Comparison of ENCODE assay signal across 11 mouse cellular contexts in genomic region chr11:94944295-94944694, GRCm38 (mm10). TPM values are rescaled to one million over a fixed set of nuclear protein-coding genes. Genes with fewer than 3 reads are reported as not detected.
DNase-seq lines count a peak whose midpoint lies in the region; ATAC-seq and TF ChIP-seq lines count a peak whose summit lies in the region.
"Had no signal": no experiment of that assay in that cellular context is flagged by ENCODE, and none has a peak within 500 bp of the region (broad histone marks: within the 10 kb centered on the region; RNA-seq: fewer than 3 reads in every experiment).

No protein-coding gene starts in this region.

- no peaks in the 10 kb centered on the region for H3K27me3 ChIP-seq in cerebellum, adult 2 months (ENCODE audit: control insufficient read depth, insufficient read depth, low read length)
- no peaks in the 10 kb centered on the region for H3K27me3 ChIP-seq in kidney, embryonic 16.5 days (ENCODE audit: insufficient read depth, low read length)
- no peaks in the 10 kb centered on the region for H3K27me3 ChIP-seq in ES-Bruce4 (ENCODE audit: control insufficient read depth, insufficient read depth, low read length, poor library complexity, severe bottlenecking)
- H3K27me3 ChIP-seq in liver, postnatal 0 days (ENCODE audit: insufficient read depth, low read length) = peaks cover 14% of the 10 kb centered on the region
- peaks cover 45% of the 10 kb centered on the region for H3K27me3 ChIP-seq in forebrain, embryonic 12.5 days
- H3K27me3 ChIP-seq: limb, embryonic 12.5 days had no signal

- no peaks in the 10 kb centered on the region for H3K4me1 ChIP-seq in cerebellum, adult 2 months (ENCODE audit: control insufficient read depth, insufficient read depth, low read length)
- no peaks in the 10 kb centered on the region for H3K4me1 ChIP-seq in kidney, embryonic 16.5 days (ENCODE audit: insufficient read depth, low read length)
- H3K4me1 ChIP-seq in ES-Bruce4 (ENCODE audit: control insufficient read depth, insufficient read depth, low read length) = no peaks in the 10 kb centered on the region
- no peaks in the 10 kb centered on the region for H3K4me1 ChIP-seq in liver, postnatal 0 days (ENCODE audit: insufficient read depth)
- no peaks in the 10 kb centered on the region for H3K4me1 ChIP-seq in forebrain, embryonic 12.5 days
- H3K4me1 ChIP-seq: limb, embryonic 12.5 days had no signal

- H3K4me2 ChIP-seq in kidney, embryonic 16.5 days (replicated peaks; ENCODE audit: low read depth, low read length) = no peak overlapping the region
- no peak overlapping the region for H3K4me2 ChIP-seq in liver, postnatal 0 days (ENCODE audit: low read depth, low read length)
- no peak overlapping the region for H3K4me2 ChIP-seq in forebrain, embryonic 12.5 days
- H3K4me2 ChIP-seq: limb, embryonic 12.5 days; midbrain, embryonic 11.5 days had no signal

- TF ChIP-seq CTCF in cerebellum, adult 2 months (IDR thresholded peaks at IDR 0.05; ENCODE audit: borderline replicate concordance, insufficient read depth, low read depth, low read length) = peak; percentile 40; the same call in 1 of the 2 replicates
- TF ChIP-seq CTCF in ES-Bruce4 (IDR thresholded peaks at IDR 0.05; ENCODE audit: low read depth, low read length) = peak; percentile 56
- TF ChIP-seq CTCF in liver, postnatal 0 days (IDR thresholded peaks at IDR 0.05; ENCODE audit: low read depth) = peak; percentile 26

- no peak overlapping the region for H3K27ac ChIP-seq in cerebellum, adult 2 months (ENCODE audit: insufficient read depth, low read length)
- peak overlapping the region; percentile 37; the same call in 1 of the 2 replicates for H3K27ac ChIP-seq in kidney, embryonic 16.5 days (ENCODE audit: low read length)
- H3K27ac ChIP-seq in ES-Bruce4 (ENCODE audit: insufficient read depth, low read length) = no peak overlapping the region
- H3K27ac ChIP-seq in liver, postnatal 0 days (ENCODE audit: low read depth) = no peak overlapping the region
- no peak overlapping the region for H3K27ac ChIP-seq in forebrain, embryonic 12.5 days
- H3K27ac ChIP-seq: limb, embryonic 12.5 days had no signal

- no peak overlapping the region for H3K9ac ChIP-seq in kidney, embryonic 16.5 days (replicated peaks; ENCODE audit: low read length)
- H3K9ac ChIP-seq in ES-Bruce4 (ENCODE audit: low read depth, poor library complexity, severe bottlenecking) = no peak overlapping the region
- no peak overlapping the region for H3K9ac ChIP-seq in liver, postnatal 0 days (replicated peaks)
- no peak overlapping the region for H3K9ac ChIP-seq in forebrain, embryonic 12.5 days
- H3K9ac ChIP-seq: limb, embryonic 12.5 days had no signal

- DNase-seq in cerebellum, adult 2 months = no peak
- DNase-seq in cerebellum, postnatal 4 days (ENCODE audit: low spot score in 2 of 2) = no peak
- no peak for DNase-seq in kidney, adult 11 months
- DNase-seq in liver, postnatal 0 days = no peak
- no peak for DNase-seq in T-cell, adult 2 months (ENCODE audit: low spot score)

- TF ChIP-seq EP300 in ES-Bruce4 (IDR thresholded peaks at IDR 0.05; ENCODE audit: insufficient read depth, low read depth, low read length) = no peak
- TF ChIP-seq EP300 in liver, postnatal 0 days (IDR thresholded peaks at IDR 0.05; ENCODE audit: low read depth) = no peak

- H3K9me3 ChIP-seq in kidney, embryonic 16.5 days (ENCODE audit: low read length) = no peaks in the 10 kb centered on the region
- H3K9me3 ChIP-seq in ES-Bruce4 (replicated peaks; ENCODE audit: control insufficient read depth, insufficient read depth, low read length, poor library complexity, severe bottlenecking) = no peaks in the 10 kb centered on the region
- H3K9me3 ChIP-seq in liver, postnatal 0 days (ENCODE audit: low read length) = no peaks in the 10 kb centered on the region
- H3K9me3 ChIP-seq in forebrain, embryonic 12.5 days = no peaks in the 10 kb centered on the region
- H3K9me3 ChIP-seq: limb, embryonic 12.5 days had no signal

- H3K36me3 ChIP-seq in kidney, embryonic 16.5 days (ENCODE audit: insufficient read depth, low read length) = peaks cover 25% of the 10 kb centered on the region; the same call in 1 of the 2 replicates
- H3K36me3 ChIP-seq in ES-Bruce4 (ENCODE audit: control insufficient read depth, insufficient read depth, low read length, poor library complexity, severe bottlenecking) = no peaks in the 10 kb centered on the region
- H3K36me3 ChIP-seq in liver, postnatal 0 days (replicated peaks; ENCODE audit: insufficient read depth, low read length) = no peaks in the 10 kb centered on the region
- no peaks in the 10 kb centered on the region for H3K36me3 ChIP-seq in forebrain, embryonic 12.5 days (replicated peaks)

- WGBS in cerebellum, adult 2 months = 37% methylated on average over 8 of the region's 8 CpGs
- 22% methylated on average over 8 of the region's 8 CpGs for WGBS in kidney, embryonic 16.5 days
- 21% methylated on average over 8 of the region's 8 CpGs for WGBS in liver, postnatal 0 days (ENCODE audit: insufficient replicate concordance)
- 20% methylated on average over 8 of the region's 8 CpGs for WGBS in forebrain, embryonic 12.5 days

- no peak overlapping the region for H3K4me3 ChIP-seq in cerebellum, adult 2 months (replicated peaks; ENCODE audit: insufficient read depth, low read depth, low read length)
- H3K4me3 ChIP-seq in kidney, embryonic 16.5 days (ENCODE audit: low read length) = no peak overlapping the region
- no peak overlapping the region for H3K4me3 ChIP-seq in ES-Bruce4 (ENCODE audit: low read depth, low read length)
- no peak overlapping the region for H3K4me3 ChIP-seq in liver, postnatal 0 days (ENCODE audit: low read depth, low read length)
- H3K4me3 ChIP-seq in forebrain, embryonic 12.5 days (replicated peaks) = no peak overlapping the region
- H3K4me3 ChIP-seq: limb, embryonic 12.5 days had no signal

- no peak for ATAC-seq in kidney, embryonic 16.5 days (ENCODE audit: low FRiP score, low TSS enrichment)
- no peak for ATAC-seq in liver, postnatal 0 days
- ATAC-seq in forebrain, embryonic 12.5 days (ENCODE audit: low FRiP score) = no peak

- no peak for TF ChIP-seq POLR2A in cerebellum, adult 2 months (IDR thresholded peaks at IDR 0.05; ENCODE audit: borderline replicate concordance, insufficient read depth, low read length)
- TF ChIP-seq POLR2A in ES-Bruce4 (IDR thresholded peaks at IDR 0.05; ENCODE audit: insufficient read depth, low read length) = no peak

RNA-seq across cellular contexts. Expression of gene Col1a1, which starts 8.3 kb away (rescaled TPM):
- polyA plus RNA-seq in cerebellum, adult 2 months (2012; rRNA removed) = 4.5 and 5.5 TPM in 2 replicates
- 869 and 941 TPM in 2 replicates for polyA plus RNA-seq in kidney, embryonic 16.5 days (2015; fragmentation: Nextera tagmentation; extraction: Ambion mirVana)
- polyA plus RNA-seq in ES-Bruce4 (2011; ENCODE audit: insufficient read depth, insufficient read length, low read depth, missing spikeins) = 17.1 and 18.1 TPM in 2 replicates
- 29.8 and 37.8 TPM in 2 replicates for polyA plus RNA-seq in liver, postnatal 0 days (2015; fragmentation: Nextera tagmentation; extraction: Ambion mirVana)
- 208 and 267 TPM in 2 replicates for polyA plus RNA-seq in forebrain, embryonic 12.5 days (2016; fragmentation: Nextera tagmentation; extraction: Ambion mirVana)

RNA-seq across cellular contexts. Expression of gene Hils1, which starts 23.1 kb away (rescaled TPM):
- polyA plus RNA-seq in cerebellum, adult 2 months (2012; rRNA removed) = not detected in 2 replicates
- polyA plus RNA-seq in kidney, embryonic 16.5 days (2015; fragmentation: Nextera tagmentation; extraction: Ambion mirVana) = not detected in 2 replicates
- not detected in 2 replicates for polyA plus RNA-seq in ES-Bruce4 (2011; ENCODE audit: insufficient read depth, insufficient read length, low read depth, missing spikeins)
- polyA plus RNA-seq in liver, postnatal 0 days (2015; fragmentation: Nextera tagmentation; extraction: Ambion mirVana) = not detected in 2 replicates
- polyA plus RNA-seq in forebrain, embryonic 12.5 days (2016; fragmentation: Nextera tagmentation; extraction: Ambion mirVana) = not detected in 2 replicates
- polyA plus RNA-seq: limb, embryonic 12.5 days; midbrain, embryonic 11.5 days; spleen, adult 2 months had no signal

RNA-seq across cellular contexts. Expression of gene Sgca, which starts 31.8 kb away (rescaled TPM):
- 1.9 and 3.9 TPM in 2 replicates for polyA plus RNA-seq in cerebellum, adult 2 months (2012; rRNA removed)
- 0.19 and 0.71 TPM in 2 replicates for polyA plus RNA-seq in kidney, embryonic 16.5 days (2015; fragmentation: Nextera tagmentation; extraction: Ambion mirVana)
- not detected in 2 replicates for polyA plus RNA-seq in ES-Bruce4 (2011; ENCODE audit: insufficient read depth, insufficient read length, low read depth, missing spikeins)
- polyA plus RNA-seq in liver, postnatal 0 days (2015; fragmentation: Nextera tagmentation; extraction: Ambion mirVana) = 0.13 and 0.96 TPM in 2 replicates
- not detected in 2 replicates for polyA plus RNA-seq in forebrain, embryonic 12.5 days (2016; fragmentation: Nextera tagmentation; extraction: Ambion mirVana)
- polyA plus RNA-seq: midbrain, embryonic 11.5 days had no signal

RNA-seq across cellular contexts. Expression of gene Ppp1r9b, which starts 46.5 kb away (rescaled TPM):
- polyA plus RNA-seq in cerebellum, adult 2 months (2012; rRNA removed) = 149 and 153 TPM in 2 replicates
- 9.9 and 10.7 TPM in 2 replicates for polyA plus RNA-seq in kidney, embryonic 16.5 days (2015; fragmentation: Nextera tagmentation; extraction: Ambion mirVana)
- 20.3 and 21.0 TPM in 2 replicates for polyA plus RNA-seq in ES-Bruce4 (2011; ENCODE audit: insufficient read depth, insufficient read length, low read depth, missing spikeins)
- 5.7 and 6.1 TPM in 2 replicates for polyA plus RNA-seq in liver, postnatal 0 days (2015; fragmentation: Nextera tagmentation; extraction: Ambion mirVana)
- 16.6 and 17.7 TPM in 2 replicates for polyA plus RNA-seq in forebrain, embryonic 12.5 days (2016; fragmentation: Nextera tagmentation; extraction: Ambion mirVana)
